Mouse (Mus musculus) CH12.LX (cell line): Measurements from ENCODE around the gene Rpp38. TPM values are rescaled to one million over a fixed set of nuclear protein-coding genes. Genes with fewer than 3 reads are reported as not detected.

Experiments
- DNase-seq: peaks from one replicate; pipeline ENCODE4 v3.0.0-alpha.2; 2013; ENCODE audit errors: extremely low read depth
- H3K27ac ChIP-seq: 2 replicates; pipeline ENCODE4 v1.5.1; 2012; ENCODE audit warnings: low read depth, mild to moderate bottlenecking, control low read depth, moderate library complexity; ENCODE audit not compliant: insufficient read depth
- H3K27me3 ChIP-seq: replicated peaks from 2 replicates; pipeline ENCODE3; 2012; ENCODE audit warnings: inconsistent platforms
- H3K36me3 ChIP-seq, 2 experiments: replicated peaks in 1 of 2; 2 replicates each; pipeline versions ENCODE3 to v1.6.1; 2012; ENCODE audit warnings: inconsistent platforms in 1 of 2, low read length in 1 of 2, mild to moderate bottlenecking in 1 of 2, mixed read lengths in 1 of 2, moderate library complexity in 1 of 2; ENCODE audit not compliant: control insufficient read depth in 1 of 2, insufficient read depth in 1 of 2
- H3K4me1 ChIP-seq, 2 experiments: 2 replicates each; pipeline ENCODE4 v1.6.1; 2012; ENCODE audit warnings: inconsistent platforms in 1 of 2, moderate library complexity in 1 of 2; ENCODE audit not compliant: insufficient read depth in 2 of 2, control insufficient read depth in 1 of 2
- H3K4me2 ChIP-seq: 2 replicates; pipeline ENCODE4 v1.6.1; 2012; ENCODE audit warnings: low read depth, mild to moderate bottlenecking, control low read depth; ENCODE audit not compliant: poor library complexity, insufficient read depth, severe bottlenecking
- H3K4me3 ChIP-seq, 3 experiments: fragments of 150-350 bp in 1 of 3; sonication (generic) in 1 of 3; replicated peaks in 1 of 3; 2 replicates each; pipeline versions ENCODE3 to v1.5.1; 2011 to 2012; ENCODE audit warnings: low read depth in 2 of 3, low read length in 2 of 3, mild to moderate bottlenecking in 2 of 3, moderate library complexity in 2 of 3, control low read depth in 1 of 3, improper control_type of control experiment in 1 of 3, inconsistent platforms in 1 of 3, mixed read lengths in 1 of 3; ENCODE audit not compliant: poor library complexity in 1 of 3
- H3K79me2 ChIP-seq: replicated peaks from 2 replicates; pipeline ENCODE4 v1.6.1; 2012; ENCODE audit warnings: mild to moderate bottlenecking, moderate library complexity; ENCODE audit not compliant: control insufficient read depth, poor library complexity, insufficient read depth, severe bottlenecking; ENCODE audit errors: extremely low read depth
- H3K9ac ChIP-seq: 2 replicates; pipeline ENCODE4 v1.6.1; 2012; ENCODE audit warnings: low read depth, mild to moderate bottlenecking, control low read depth, moderate library complexity; ENCODE audit not compliant: insufficient read depth
- H3K9me3 ChIP-seq: replicated peaks from 2 replicates; pipeline ENCODE3; 2012; ENCODE audit warnings: low read length, inconsistent platforms, mixed read lengths
- BHLHE40 ChIP-seq: IDR thresholded peaks from 2 replicates; pipeline ENCODE4 v1.6.1; 2011; ENCODE audit warnings: mild to moderate bottlenecking, low read depth, low read length, improper control_type of control experiment
- CHD1 ChIP-seq: IDR thresholded peaks from 2 replicates; pipeline ENCODE4 v1.6.1; 2012; ENCODE audit warnings: low read depth, low read length, improper control_type of control experiment, inconsistent platforms
- CHD2 ChIP-seq: IDR thresholded peaks from 2 replicates; pipeline ENCODE4 v1.6.1; 2011; ENCODE audit warnings: low read length, improper control_type of control experiment
- CTCF ChIP-seq, 2 experiments: IDR thresholded peaks in 1 of 2; conservative IDR thresholded peaks in 1 of 2; 2 replicates each; pipeline ENCODE4 v1.5.1; 2011 to 2012; ENCODE audit warnings: low read depth in 2 of 2, low read length in 2 of 2, improper control_type of control experiment in 1 of 2, inconsistent platforms in 1 of 2, mild to moderate bottlenecking in 1 of 2, moderate library complexity in 1 of 2
- E2F4 ChIP-seq: IDR thresholded peaks from 2 replicates; pipeline ENCODE4 v1.6.1; 2011; ENCODE audit warnings: low read depth, low read length, improper control_type of control experiment; ENCODE audit not compliant: insufficient replicate concordance
- ELF1 ChIP-seq: IDR thresholded peaks from 2 replicates; pipeline ENCODE4 v1.6.1; 2014; ENCODE audit warnings: low read depth, mild to moderate bottlenecking, inconsistent platforms, low read length, improper control_type of control experiment
- GABPA ChIP-seq: IDR thresholded peaks from 2 replicates; pipeline ENCODE4 v1.6.1; 2012; ENCODE audit warnings: low read depth, low read length, improper control_type of control experiment, inconsistent platforms; ENCODE audit not compliant: insufficient replicate concordance
- HCFC1 ChIP-seq: IDR thresholded peaks from 2 replicates; pipeline ENCODE4 v1.6.1; 2012; ENCODE audit warnings: low read depth, mild to moderate bottlenecking, inconsistent platforms, low read length, improper control_type of control experiment
- JUN ChIP-seq: IDR thresholded peaks from 2 replicates; pipeline ENCODE4 v1.6.1; 2011; ENCODE audit warnings: low read depth, mild to moderate bottlenecking, low read length, improper control_type of control experiment, moderate library complexity; ENCODE audit not compliant: insufficient read depth
- JUND ChIP-seq: conservative IDR thresholded peaks from 2 replicates; pipeline ENCODE4 v1.6.1; 2011; ENCODE audit warnings: low read depth, low read length, improper control_type of control experiment
- KAT2A ChIP-seq: IDR thresholded peaks from 2 replicates; pipeline ENCODE4 v1.6.1; 2012; ENCODE audit warnings: low read length, improper control_type of control experiment, inconsistent platforms; ENCODE audit not compliant: insufficient replicate concordance
- MAFK ChIP-seq: IDR thresholded peaks from 2 replicates; pipeline ENCODE4 v1.6.1; 2011; ENCODE audit warnings: low read length, improper control_type of control experiment; ENCODE audit not compliant: insufficient replicate concordance
- MAZ ChIP-seq: IDR thresholded peaks from 2 replicates; pipeline ENCODE4 v1.6.1; 2012; ENCODE audit warnings: low read depth, mild to moderate bottlenecking, inconsistent platforms, low read length, improper control_type of control experiment, moderate library complexity
- MEF2A ChIP-seq: IDR thresholded peaks from 2 replicates; pipeline ENCODE4 v1.6.1; 2014; ENCODE audit warnings: low read depth, mild to moderate bottlenecking, inconsistent platforms, low read length, improper control_type of control experiment, borderline replicate concordance
- MXI1 ChIP-seq: IDR thresholded peaks from 2 replicates; pipeline ENCODE4 v1.6.1; 2011; ENCODE audit warnings: mild to moderate bottlenecking, low read depth, low read length, improper control_type of control experiment
- MYC ChIP-seq: IDR thresholded peaks from 2 replicates; pipeline ENCODE4 v1.6.1; 2011; ENCODE audit warnings: low read depth, mild to moderate bottlenecking, improper control_type of control experiment, low read length
- NELFE ChIP-seq: IDR thresholded peaks from 2 replicates; pipeline ENCODE4 v1.6.1; 2011; ENCODE audit warnings: low read depth, low read length, improper control_type of control experiment
- NRF1 ChIP-seq: IDR thresholded peaks from 2 replicates; pipeline ENCODE4 v1.6.1; 2014; ENCODE audit warnings: low read depth, mild to moderate bottlenecking, inconsistent platforms, low read length, improper control_type of control experiment, moderate library complexity
- PAX5 ChIP-seq: IDR thresholded peaks from 2 replicates; pipeline ENCODE4 v1.6.1; 2012; ENCODE audit warnings: low read length, inconsistent platforms, mixed read lengths
- POLR2A ChIP-seq: IDR thresholded peaks from 2 replicates; pipeline ENCODE4 v1.6.1; 2011; ENCODE audit warnings: low read depth, mild to moderate bottlenecking, improper control_type of control experiment, low read length
- POLR2AphosphoS2 ChIP-seq: IDR thresholded peaks from 2 replicates; pipeline ENCODE4 v1.6.1; 2011; ENCODE audit warnings: low read depth, low read length, improper control_type of control experiment
- RAD21 ChIP-seq: IDR thresholded peaks from 2 replicates; pipeline ENCODE4 v1.6.1; 2011; ENCODE audit warnings: low read depth, mild to moderate bottlenecking, low read length, improper control_type of control experiment, moderate library complexity
- RCOR1 ChIP-seq: conservative IDR thresholded peaks from 2 replicates; pipeline ENCODE4 v1.6.1; 2012; ENCODE audit warnings: low read depth, mild to moderate bottlenecking, inconsistent platforms, low read length, improper control_type of control experiment
- SIN3A ChIP-seq: IDR thresholded peaks from 2 replicates; pipeline ENCODE4 v1.6.1; 2012; ENCODE audit warnings: low read length, improper control_type of control experiment, inconsistent platforms
- SMC3 ChIP-seq: IDR thresholded peaks from 2 replicates; pipeline ENCODE4 v1.6.1; 2011; ENCODE audit warnings: low read depth, low read length, improper control_type of control experiment
- TBP ChIP-seq: conservative IDR thresholded peaks from 2 replicates; pipeline ENCODE4 v1.6.1; 2011; ENCODE audit warnings: low read depth, low read length, improper control_type of control experiment
- TCF12 ChIP-seq: IDR thresholded peaks from 2 replicates; pipeline ENCODE4 v1.6.1; 2014; ENCODE audit warnings: low read depth, mild to moderate bottlenecking, inconsistent platforms, low read length, improper control_type of control experiment
- UBTF ChIP-seq: IDR thresholded peaks from 2 replicates; pipeline ENCODE4 v1.6.1; 2012; ENCODE audit warnings: low read depth, mild to moderate bottlenecking, inconsistent platforms, low read length, improper control_type of control experiment, moderate library complexity
- USF1 ChIP-seq: IDR thresholded peaks from 2 replicates; pipeline ENCODE4 v1.6.1; 2014; ENCODE audit warnings: low read depth, mild to moderate bottlenecking, inconsistent platforms, low read length, improper control_type of control experiment
- USF2 ChIP-seq: conservative IDR thresholded peaks from 2 replicates; pipeline ENCODE4 v1.6.1; 2011; ENCODE audit warnings: low read depth, low read length, improper control_type of control experiment
- ZMIZ1 ChIP-seq: IDR thresholded peaks from 2 replicates; pipeline ENCODE4 v1.6.1; 2012; ENCODE audit warnings: low read depth, mild to moderate bottlenecking, inconsistent platforms, low read length, improper control_type of control experiment
- ZNF384 ChIP-seq: IDR thresholded peaks from 2 replicates; pipeline ENCODE4 v1.6.1; 2012; ENCODE audit warnings: low read depth, low read length, improper control_type of control experiment, inconsistent platforms
- dilution Hi-C: fragments of 300-500 bp; cut with MboI; formaldehyde crosslinking; loops from 2 replicates; pipeline ENCODE4 v1.14.3; 2020; ENCODE audit warnings: low sequenced_read_pairs; ENCODE audit not compliant: extremely low pct_unique_long_range_greater_than_20kb, extremely low pct_ligation_motif_present
- in situ Hi-C: fragments of 300-500 bp; cut with MboI; formaldehyde crosslinking; loops from 3 replicates; pipeline ENCODE4 v1.14.3; 2019; ENCODE audit warnings: low sequenced_read_pairs, low pct_ligation_motif_present, low pct_unique_long_range_greater_than_20kb, mixed read lengths
- polyA plus RNA-seq: library from polyadenylated mRNA; unstranded; fragments of >175 nt; gene quantifications from 2 replicates; pipeline ENCODE4 v1.2.1, GENCODE M21; 2012; ENCODE audit warnings: low read depth; ENCODE audit not compliant: insufficient read length
- total RNA-seq, 2 experiments: library from RNA; depleted of rRNA; stranded (reverse); fragments of 300-350 nt in 1 of 2; fragments of >200 nt in 1 of 2; gene quantifications; 2 replicates each; pipeline ENCODE4 v1.2.3; 2012 to 2014

Gene Rpp38
- total and polyA plus RNA-seq, 3 experiments = 25.4 to 33.7 (median 26.6) TPM

- no peak overlapping the region for H3K9ac ChIP-seq
- H3K36me3 ChIP-seq = no peaks in the 10 kb centered on the region
- in situ Hi-C loops = no loop called here
- peaks cover 2% of the 10 kb centered on the region for H3K9me3 ChIP-seq
- H3K4me1 ChIP-seq = peaks cover 3 to 10% of the 10 kb centered on the region in 2 experiments
- H3K27ac ChIP-seq = no peak overlapping the region
- no peak overlapping the region for H3K4me2 ChIP-seq
- H3K4me3 ChIP-seq = no peak overlapping the region
- no peaks in the 10 kb centered on the region for H3K79me2 ChIP-seq
- no peak for TF ChIP-seq ELF1
- no peak for TF ChIP-seq MYC
- TF ChIP-seq PAX5 = no peak
- no peak for TF ChIP-seq ZMIZ1
- no peak for TF ChIP-seq ZNF384
- no peak for TF ChIP-seq MXI1
- no peak for TF ChIP-seq USF1
- TF ChIP-seq SMC3 = no peak
- no peak for TF ChIP-seq JUND
- TF ChIP-seq JUN = no peak
- TF ChIP-seq POLR2AphosphoS2 = no peak
- TF ChIP-seq BHLHE40 = no peak
- no peak for TF ChIP-seq UBTF
- no peak for TF ChIP-seq CHD2
- TF ChIP-seq CHD1 = no peak
- TF ChIP-seq, all 38 proteins: peak for 0
- DNase-seq = no peak
- dilution Hi-C loops = no loop called here
- H3K27me3 ChIP-seq = no peaks in the 10 kb centered on the region
These were observed 20.7 kb upstream of the Rpp38 start for GRCm38 (mm10) chr2:3353160-3353559.

GRCm38 (mm10) chr2:3348919-3349318 lies 16.5 kb upstream of the Rpp38 start:
- Histone ChIP-seq H3K9me3 (peaks cover 2% of the 10 kb centered on the region), H3K27ac (no peak overlapping the region), H3K36me3 (no peaks in the 10 kb centered on the region), H3K4me1 (peaks cover 0 to 6% of the 10 kb centered on the region in 2 experiments; a peak in 1 of 4 replicates), H3K79me2 (no peaks in the 10 kb centered on the region), H3K4me3 (no peak overlapping the region), H3K9ac (no peak overlapping the region), H3K27me3 (no peaks in the 10 kb centered on the region), H3K4me2 (no peak overlapping the region)
- DNase-seq = peak; percentile 57
- dilution Hi-C loops (no loop called here), in situ Hi-C loops (loop anchor here (10.0 kb wide), 2 partner anchors 66 to 456 kb away; no protein-coding TSS in a partner anchor)
- TF ChIP-seq SMC3 = peak; percentile 90
- no peak for TF ChIP-seq BHLHE40
- 0 out of 2 replicates have a peak, but pooled peaks have one; percentile 27 for TF ChIP-seq SIN3A
- no peak for TF ChIP-seq MEF2A
- no peak for TF ChIP-seq UBTF
- no peak for TF ChIP-seq POLR2A
- no peak for TF ChIP-seq GABPA
- no peak for TF ChIP-seq ZNF384
- TF ChIP-seq KAT2A = no peak
- no peak for TF ChIP-seq POLR2AphosphoS2
- peak; percentile 70 to 92; a peak in 3 of 4 replicates for TF ChIP-seq CTCF (conservative IDR thresholded peaks at IDR 0.05 in 1 of 2, IDR thresholded peaks at IDR 0.05 in 1 of 2; ENCODE audit: low read depth in 2 of 2, low read length in 2 of 2)
- 0 out of 2 replicates have a peak, but pooled peaks have one; percentile 13 for TF ChIP-seq JUND
- 0 out of 2 replicates have a peak, but pooled peaks have one; percentile 32 for TF ChIP-seq E2F4
- no peak for TF ChIP-seq USF2
- no peak for TF ChIP-seq ZMIZ1
- no peak for TF ChIP-seq ELF1
- TF ChIP-seq PAX5 = no peak
- no peak for TF ChIP-seq MAZ
- no peak for TF ChIP-seq NRF1
- TF ChIP-seq HCFC1 = no peak
- no peak for TF ChIP-seq MAFK
- TF ChIP-seq RCOR1 = no peak
- no peak for TF ChIP-seq TBP
- TF ChIP-seq TCF12 = no peak
- peak; percentile 52; the same call in 1 of the 2 replicates for TF ChIP-seq NELFE
- no peak for TF ChIP-seq CHD1
- no peak for TF ChIP-seq JUN
- peak; percentile 98 for TF ChIP-seq RAD21
